Mouse (Mus musculus): ENCODE data around the gene Ralgapa1. TPM values are rescaled to one million over a fixed set of nuclear protein-coding genes. Genes with fewer than 3 reads are reported as not detected.
"Not testable (repeated sequence)": the region's sequence is repeated elsewhere in the genome, so short reads cannot be mapped to it uniquely, and the experiment has no call there.

Gene Ralgapa1
- total RNA-seq, 2 experiments from 2014 or later: 119 to 125 TPM

GRCm38 (mm10) chr12:55600503-55600994 lies 220.4 kb downstream of the Ralgapa1 start:
- no peak for DNase-seq (ENCODE audit: low spot score in 2 of 2)

GRCm38 (mm10) chr12:55599639-55600502 lies 221.1 kb downstream of the Ralgapa1 start:
- peak in 1 of 2 experiments; percentile 31 for DNase-seq (ENCODE audit: low spot score in 2 of 2)

DNA sequence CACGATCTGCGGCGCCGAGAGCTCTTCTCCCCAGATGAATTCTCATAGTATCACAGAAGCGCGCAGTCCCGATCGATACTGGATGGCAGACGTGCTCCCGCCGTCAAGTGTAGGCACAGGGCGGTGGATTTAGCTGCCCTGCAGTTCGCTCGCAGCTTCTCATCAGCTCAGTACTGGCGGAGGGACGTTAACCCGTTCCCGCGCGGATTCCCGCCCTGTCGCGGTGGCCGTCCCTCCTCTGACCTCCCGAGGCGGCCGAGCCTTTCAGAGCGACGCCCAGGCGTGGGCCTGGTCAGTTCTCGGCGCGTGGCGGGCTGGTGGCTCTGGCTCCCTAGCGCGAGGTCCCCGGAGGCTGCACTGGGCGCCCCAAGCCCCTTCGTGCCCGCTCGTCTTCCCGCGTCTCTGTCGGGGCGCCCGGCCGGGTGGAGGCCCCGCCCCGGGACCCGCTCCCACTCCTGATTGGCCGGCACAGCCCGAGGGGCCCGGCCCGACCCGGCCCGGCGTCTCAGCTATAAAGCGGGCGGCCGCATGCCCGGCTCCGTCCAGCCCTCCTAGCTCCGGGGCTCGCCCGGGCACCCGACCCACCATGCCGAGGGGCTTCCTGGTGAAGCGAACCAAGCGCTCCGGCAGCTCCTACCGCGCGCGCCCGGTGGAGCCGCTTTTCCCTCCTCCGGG lies 221.9 kb downstream of the Ralgapa1 start, which contains the start of gene Insm2:
TSS of gene Insm2 (plus strand) at position 541 of the 675 bp plus-strand sequence.
- DNase-seq (ENCODE audit: low spot score in 2 of 2): peak in 1 of 2 experiments; percentile 17

DNA sequence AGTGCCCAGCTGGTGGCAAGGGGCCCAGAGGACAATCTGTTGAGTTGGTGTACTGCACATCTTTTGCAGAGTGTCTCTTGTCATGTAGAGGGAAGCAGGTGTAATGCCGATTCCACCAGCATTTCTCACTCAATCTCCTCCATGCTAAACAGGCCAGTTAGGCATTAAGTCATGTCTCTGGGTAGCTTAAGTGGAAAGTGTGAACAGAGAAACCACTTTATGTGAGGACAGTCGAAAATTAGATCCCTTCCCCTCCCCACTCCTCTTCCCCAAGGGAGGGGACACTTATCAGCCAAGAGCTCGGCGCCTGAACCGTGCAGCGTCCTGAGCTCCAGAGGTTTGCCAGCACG lies 222.5 kb downstream of the Ralgapa1 start:
- DNase-seq (ENCODE audit: low spot score in 2 of 2): no peak

GRCm38 (mm10) chr12:55586936-55587335 lies 234.0 kb downstream of the Ralgapa1 start:
- DNase-seq (ENCODE audit: low spot score in 2 of 2): not testable (repeated sequence)

DNA sequence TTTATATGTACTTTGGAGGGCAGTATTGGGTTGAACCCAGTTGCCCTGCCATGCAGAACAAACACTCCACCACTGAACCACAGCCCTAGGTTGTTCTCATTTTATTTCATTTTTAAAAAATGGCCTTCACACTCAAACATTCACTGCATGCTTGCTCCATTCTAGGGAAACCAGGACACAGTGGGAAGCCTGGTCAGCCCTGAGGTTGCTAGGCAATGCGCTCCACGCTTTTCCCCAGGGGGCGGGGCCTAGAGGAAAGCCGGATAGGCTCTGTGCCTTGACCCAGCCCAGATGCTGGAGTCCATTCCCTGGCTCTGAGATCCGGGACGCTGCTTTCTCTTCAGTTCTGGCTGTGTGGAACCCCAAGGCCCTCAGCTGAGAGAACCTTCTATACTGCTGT lies 247.2 kb downstream of the Ralgapa1 start:
- no peak for DNase-seq (ENCODE audit: low spot score in 2 of 2)

DNA sequence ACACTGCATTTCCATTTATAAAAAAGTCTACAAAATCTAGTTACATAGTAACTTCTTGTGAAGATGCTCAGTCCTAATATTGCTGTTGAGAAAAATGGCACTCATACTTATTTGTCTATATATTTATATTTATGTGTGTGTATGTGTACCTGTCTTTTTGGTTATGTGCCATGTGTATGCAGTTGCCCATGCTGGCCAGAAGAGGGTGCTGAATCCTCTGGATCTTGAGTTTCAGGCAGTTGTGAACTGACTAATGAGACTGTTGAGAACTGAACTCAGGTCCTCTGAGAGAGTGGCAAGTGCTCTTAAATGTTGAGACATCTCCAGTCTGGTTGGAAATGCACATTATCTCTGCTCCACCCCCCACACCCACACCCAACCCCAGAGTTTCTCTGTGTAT lies 247.9 kb downstream of the Ralgapa1 start:
- DNase-seq (ENCODE audit: low spot score in 2 of 2): no peak

DNA sequence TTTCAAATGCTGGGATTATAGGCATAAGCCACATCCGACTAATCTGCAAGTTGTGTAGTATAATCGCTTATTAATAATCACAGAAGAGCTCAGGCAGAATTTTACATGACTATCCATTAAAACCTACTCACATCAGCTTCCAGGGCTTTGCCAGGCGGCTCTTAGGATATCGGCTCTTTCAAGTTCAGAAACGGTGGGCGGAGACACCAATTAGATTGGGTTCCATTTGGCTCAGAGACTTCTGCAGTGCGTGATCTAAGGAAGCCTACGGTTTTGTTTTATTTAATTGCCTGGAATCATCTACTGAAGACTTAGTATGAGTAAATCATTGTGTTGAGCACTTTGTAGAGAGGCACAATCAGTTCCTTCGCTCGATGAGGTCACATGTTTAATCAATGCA lies 249.3 kb downstream of the Ralgapa1 start:
- DNase-seq (ENCODE audit: low spot score in 2 of 2): no peak

- no peak for DNase-seq (ENCODE audit: low spot score in 2 of 2)
Measured at GRCm38 (mm10) chr12:55571181-55571580, 249.8 kb downstream of the Ralgapa1 start.

- no peak for DNase-seq (ENCODE audit: low spot score in 2 of 2)
Measured at GRCm38 (mm10) chr12:55570646-55571045, 250.3 kb downstream of the Ralgapa1 start.

DNA sequence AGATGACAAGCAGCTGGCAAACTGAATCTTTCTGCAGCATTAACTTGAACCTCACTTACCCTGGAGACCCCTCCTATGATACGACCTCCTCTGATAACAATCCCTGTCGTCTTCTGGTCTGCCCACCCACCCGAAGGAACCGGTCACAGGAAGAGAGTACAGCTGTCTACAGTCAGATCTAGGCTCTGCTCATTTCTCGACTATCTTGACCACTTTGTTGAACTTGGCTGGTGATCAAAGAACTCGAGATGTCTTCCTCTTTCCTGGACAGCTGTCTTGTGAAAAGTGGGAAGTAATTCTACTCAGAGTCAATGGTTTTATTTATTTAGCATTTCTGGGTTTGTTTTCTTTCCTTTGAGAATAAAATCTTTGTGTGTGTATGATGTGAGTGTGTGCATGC lies 251.3 kb downstream of the Ralgapa1 start:
- no peak for DNase-seq (ENCODE audit: low spot score in 2 of 2)

- no peak for DNase-seq (ENCODE audit: low spot score in 2 of 2)
Measured at GRCm38 (mm10) chr12:55568466-55568865, 252.5 kb downstream of the Ralgapa1 start.

- no peak for DNase-seq (ENCODE audit: low spot score in 2 of 2)
Measured at GRCm38 (mm10) chr12:55566837-55567236, 254.1 kb downstream of the Ralgapa1 start.

GRCm38 (mm10) chr12:55565867-55566266 lies 255.1 kb downstream of the Ralgapa1 start:
- no peak for DNase-seq (ENCODE audit: low spot score in 2 of 2)

DNA sequence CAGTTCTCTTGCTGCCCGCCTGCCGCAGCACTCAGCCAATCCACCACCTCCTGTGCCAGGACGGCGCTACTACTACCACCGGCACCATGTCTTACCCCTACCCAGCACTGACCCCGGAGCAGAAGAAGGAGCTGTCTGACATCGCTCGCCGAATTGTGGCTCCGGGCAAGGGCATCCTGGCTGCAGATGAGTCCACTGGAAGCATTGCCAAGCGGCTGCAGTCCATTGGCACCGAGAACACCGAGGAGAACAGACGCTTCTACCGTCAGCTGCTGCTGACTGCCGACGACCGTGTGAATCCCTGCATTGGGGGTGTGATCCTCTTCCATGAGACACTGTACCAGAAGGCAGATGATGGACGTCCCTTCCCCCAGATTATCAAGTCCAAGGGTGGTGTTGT lies 255.8 kb downstream of the Ralgapa1 start, which contains the start of gene Aldoart2:
TSS of gene Aldoart2 (plus strand) at position 34 of the 400 bp plus-strand sequence.
- DNase-seq (ENCODE audit: low spot score in 2 of 2): no peak

- DNase-seq (ENCODE audit: low spot score in 2 of 2): no peak
Measured at GRCm38 (mm10) chr12:55564187-55564963, 256.6 kb downstream of the Ralgapa1 start.

DNA sequence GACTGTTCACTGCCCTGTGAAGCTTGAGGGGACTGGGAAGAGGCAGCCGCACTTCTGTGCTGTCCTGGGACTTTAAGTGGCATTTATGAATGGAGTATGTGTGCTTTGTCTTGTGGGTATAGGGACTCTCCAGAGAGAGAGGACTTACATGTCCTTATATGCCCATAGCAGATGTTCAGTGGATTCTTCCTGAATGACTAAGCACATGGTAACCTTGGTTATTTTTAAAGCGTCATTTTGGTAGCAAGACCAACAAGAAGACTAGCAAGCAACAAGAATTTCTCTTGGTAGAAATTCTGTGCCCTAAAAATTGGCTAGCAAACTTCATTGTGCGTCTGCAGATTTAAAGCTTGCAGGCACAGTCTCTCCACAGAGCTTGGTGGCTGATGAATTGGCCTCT lies 257.2 kb downstream of the Ralgapa1 start:
- no peak for DNase-seq (ENCODE audit: low spot score in 2 of 2)

- no peak for DNase-seq (ENCODE audit: low spot score in 2 of 2)
Measured at GRCm38 (mm10) chr12:55560025-55560690, 260.8 kb downstream of the Ralgapa1 start.

- no peak for DNase-seq (ENCODE audit: low spot score in 2 of 2)
Measured at GRCm38 (mm10) chr12:55559184-55559855, 261.6 kb downstream of the Ralgapa1 start.

DNA sequence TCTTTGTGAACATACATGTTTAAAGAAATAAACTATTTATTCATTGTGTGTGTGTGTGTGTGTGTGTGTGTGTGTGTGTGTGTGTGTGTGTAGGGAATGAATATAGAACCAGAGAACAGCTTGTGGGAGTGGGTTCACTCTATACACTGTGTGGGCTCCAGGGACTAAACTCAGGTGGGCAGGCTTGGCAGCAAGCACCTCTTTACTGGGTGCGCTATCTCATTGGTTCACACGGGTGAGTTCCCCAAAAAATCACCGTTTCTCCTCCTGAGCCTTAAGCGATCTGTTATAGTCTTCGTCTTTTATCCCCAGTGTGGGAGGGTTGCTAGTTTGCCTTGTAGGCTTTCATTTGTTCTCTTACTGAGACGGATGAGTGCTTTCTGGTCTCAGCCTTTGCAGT lies 263.1 kb downstream of the Ralgapa1 start:
- DNase-seq (ENCODE audit: low spot score in 2 of 2): peak in 1 of 2 experiments; percentile 8
